ENCODE assay signal across 24 mouse cellular contexts in genomic region chr3:87134951-87135350, GRCm38 (mm10). TPM values are rescaled to one million over a fixed set of nuclear protein-coding genes. Genes with fewer than 3 reads are reported as not detected.
DNase-seq lines count a peak whose midpoint lies in the region; ATAC-seq and TF ChIP-seq lines count a peak whose summit lies in the region.
"Had no signal": no experiment of that assay in that cellular context is flagged by ENCODE, and none has a peak within 500 bp of the region (broad histone marks: within the 10 kb centered on the region; RNA-seq: fewer than 3 reads in every experiment).

No protein-coding gene starts in this region.

- peaks cover 22% of the 10 kb centered on the region for H3K4me1 ChIP-seq in heart, embryonic 16.5 days (ENCODE audit: control insufficient read depth, insufficient read depth, low read length)

- no peak overlapping the region for H3K9ac ChIP-seq in heart, embryonic 16.5 days (ENCODE audit: low read length)
- H3K9ac ChIP-seq: forebrain, embryonic 13.5 days; heart, embryonic 13.5 days; hindbrain, embryonic 13.5 days had no signal

- ATAC-seq in heart, embryonic 16.5 days (replicated peaks; ENCODE audit: extremely low read depth, insufficient read depth, low FRiP score), result peak; percentile 29; the same call in 1 of the 2 replicates
- ATAC-seq: forebrain, embryonic 13.5 days; forebrain, embryonic 16.5 days; hindbrain, embryonic 16.5 days; Patski had no signal

- H3K9me3 ChIP-seq in heart, embryonic 16.5 days (replicated peaks; ENCODE audit: control insufficient read depth, low read length), result no peaks in the 10 kb centered on the region
- H3K9me3 ChIP-seq: forebrain, embryonic 10.5 days; forebrain, embryonic 13.5 days; heart, embryonic 13.5 days; hindbrain, embryonic 10.5 days; hindbrain, embryonic 13.5 days had no signal

- 0 out of 2 replicates have a peak overlapping the region, but pooled peaks have one; percentile 12 for H3K27ac ChIP-seq in gastrocnemius, adult 2 months
- no peak overlapping the region for H3K27ac ChIP-seq in heart, embryonic 16.5 days (ENCODE audit: low read length)
- H3K27ac ChIP-seq: forebrain, embryonic 10.5 days; forebrain, embryonic 13.5 days; heart, embryonic 13.5 days; hindbrain, embryonic 10.5 days; hindbrain, embryonic 13.5 days had no signal

- H3K4me2 ChIP-seq in heart, embryonic 16.5 days (ENCODE audit: low read depth, low read length), result no peak overlapping the region
- H3K4me2 ChIP-seq: forebrain, embryonic 13.5 days; heart, embryonic 13.5 days; hindbrain, embryonic 13.5 days had no signal

- H3K4me3 ChIP-seq in gastrocnemius, adult 2 months, result no peak overlapping the region
- H3K4me3 ChIP-seq in heart, embryonic 16.5 days (ENCODE audit: low read length), result no peak overlapping the region
- H3K4me3 ChIP-seq: forebrain, embryonic 10.5 days; forebrain, embryonic 13.5 days; heart, embryonic 13.5 days; hindbrain, embryonic 10.5 days; hindbrain, embryonic 13.5 days had no signal

- intact Hi-C loops in gastrocnemius, adult 2 months (cut with DNase I), result no loop called here
- intact Hi-C loops in gastrocnemius, postnatal 36 days (cut with DNase I), result no loop called here
- intact Hi-C loops in heart, postnatal 36 days (cut with DNase I), result no loop called here

- no peak for TF ChIP-seq CTCF in gastrocnemius, adult 2 months (IDR thresholded peaks at IDR 0.05)

- H3K36me3 ChIP-seq in heart, embryonic 16.5 days (ENCODE audit: control insufficient read depth, insufficient read depth), result peaks cover 14% of the 10 kb centered on the region

- no peaks in the 10 kb centered on the region for H3K27me3 ChIP-seq in heart, embryonic 16.5 days (ENCODE audit: control insufficient read depth, insufficient read depth, low read length)
- H3K27me3 ChIP-seq: forebrain, embryonic 13.5 days; heart, embryonic 13.5 days; hindbrain, embryonic 13.5 days; Patski had no signal

- peak; percentile 31 for DNase-seq in gastrocnemius, adult 2 months
- DNase-seq in gastrocnemius, postnatal 36 days, result no peak
- no peak for DNase-seq in heart, postnatal 36 days
- peak; percentile 38 for DNase-seq in NIH3T3 (ENCODE audit: low read depth)
- no peak for DNase-seq in kidney, postnatal 14 days
- DNase-seq: adrenal gland, postnatal 10 days; adrenal gland, postnatal 36 days; cerebellum, adult 18-20 months; cerebellum, adult 9-10 months; cerebellum, postnatal 14 days; gastrocnemius, postnatal 25 days; heart, postnatal 10 days; kidney, adult 18-20 months; kidney, adult 9 months had no signal

RNA-seq across cellular contexts. Expression of gene Kirrel, which starts 39.6 kb away (rescaled TPM):
- 1 to 10 TPM; 4.1 to 5.7 TPM for total RNA-seq in gastrocnemius, adult 2 months (2021)
- 1 to 10 TPM; 4.3 to 4.4 TPM for total RNA-seq in gastrocnemius, postnatal 36 days (2021)
- polyA plus RNA-seq in heart, embryonic 16.5 days (2015; fragmentation: Nextera tagmentation; extraction: Ambion mirVana), result 7.6 and 10.2 TPM in 2 replicates
- total RNA-seq in heart, postnatal 36 days (2021), result 1 to 10 TPM; 6.8 to 7.6 TPM
- total RNA-seq: granulocyte monocyte progenitor cell, adult 5-6 weeks had no signal

Comparison
In these comparisons a context has a peak if more than half of its experiments do, and no peak if none do; other contexts are left out.
1. DNase-seq: peak in gastrocnemius, adult 2 months (single experiment) and NIH3T3 (single experiment); none in gastrocnemius, postnatal 36 days (0 of 2), heart, postnatal 36 days (0 of 2) and kidney, postnatal 14 days (single experiment).